24 mouse cellular contexts compared by ENCODE assay signal in the genomic region with DNA sequence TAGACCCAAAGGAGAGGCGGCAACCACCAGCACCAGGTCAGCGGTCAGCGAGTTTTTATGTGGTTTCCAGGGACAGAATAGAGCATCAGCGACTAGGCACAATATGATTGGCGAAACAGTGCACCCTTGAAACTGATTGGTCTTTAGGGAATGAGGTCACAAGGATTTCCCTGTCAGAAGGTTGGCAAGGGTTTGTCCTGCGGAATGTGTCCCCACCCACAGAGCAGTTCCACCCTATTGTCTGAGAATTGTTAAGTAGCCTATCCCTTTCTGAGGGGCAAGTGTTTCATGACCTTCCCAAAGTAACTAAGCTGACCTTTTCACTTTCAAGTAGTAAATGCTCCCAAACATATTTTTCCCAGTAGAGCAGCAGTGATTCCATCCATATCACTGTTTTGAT.
DNase-seq lines count a peak whose midpoint lies in the region; ATAC-seq and TF ChIP-seq lines count a peak whose summit lies in the region.
"Had no signal": no experiment of that assay in that cellular context is flagged by ENCODE, and none has a peak within 500 bp of the region (broad histone marks: within the 10 kb centered on the region; RNA-seq: fewer than 3 reads in every experiment).

No protein-coding gene starts in this region.

- 90% methylated on average over 6 of the region's 6 CpGs for WGBS in kidney, embryonic 14.5 days

- peak overlapping the region; percentile 28; the same call in 1 of the 2 replicates for H3K4me3 ChIP-seq in testis, adult 2 months (ENCODE audit: control insufficient read depth, low read depth, low read length)
- peak overlapping the region in 1 of 2 experiments; percentile 23; a peak in 2 of 4 replicates for H3K4me3 ChIP-seq in ES-E14 (ENCODE audit: insufficient read depth in 1 of 2, low read depth in 1 of 2, low read length in 2 of 2, poor library complexity in 1 of 2, severe bottlenecking in 1 of 2)
- H3K4me3 ChIP-seq in kidney, embryonic 14.5 days (ENCODE audit: low read length), result no peak overlapping the region
- H3K4me3 ChIP-seq: embryonic facial prominence, embryonic 10.5 days; embryonic facial prominence, embryonic 12.5 days; forebrain, embryonic 13.5 days; forebrain, embryonic 15.5 days had no signal

- no peak overlapping the region for H3K27ac ChIP-seq in testis, adult 2 months (ENCODE audit: control insufficient read depth, insufficient read depth, low read depth, low read length)
- no peak overlapping the region for H3K27ac ChIP-seq in ES-E14 (ENCODE audit: insufficient read depth, low read depth, low read length, poor library complexity, severe bottlenecking)
- no peak overlapping the region for H3K27ac ChIP-seq in kidney, embryonic 14.5 days (ENCODE audit: low read depth, low read length)
- H3K27ac ChIP-seq: embryonic facial prominence, embryonic 10.5 days; embryonic facial prominence, embryonic 12.5 days; forebrain, embryonic 13.5 days; forebrain, embryonic 15.5 days had no signal

- H3K9ac ChIP-seq in ES-E14 (ENCODE audit: insufficient read depth, low read depth, low read length, poor library complexity, severe bottlenecking), result no peak overlapping the region
- no peak overlapping the region for H3K9ac ChIP-seq in kidney, embryonic 14.5 days (ENCODE audit: low read depth, low read length)
- H3K9ac ChIP-seq: embryonic facial prominence, embryonic 12.5 days; forebrain, embryonic 13.5 days; forebrain, embryonic 15.5 days; forebrain, postnatal 0 days had no signal

- ATAC-seq in kidney, embryonic 14.5 days (ENCODE audit: low FRiP score, low TSS enrichment), result no peak
- ATAC-seq: activated CD4-positive, CD25-positive, alpha-beta regulatory T cell, adult 4 months; CD4-positive, CD25-positive, alpha-beta regulatory T cell, adult 4 months; forebrain, embryonic 13.5 days; forebrain, embryonic 15.5 days; forebrain, postnatal 0 days had no signal

- no peaks in the 10 kb centered on the region for H3K9me3 ChIP-seq in ES-E14 (ENCODE audit: control insufficient read depth, insufficient read depth, low read depth, low read length)
- no peaks in the 10 kb centered on the region for H3K9me3 ChIP-seq in kidney, embryonic 14.5 days (ENCODE audit: control insufficient read depth, low read length)
- H3K9me3 ChIP-seq: embryonic facial prominence, embryonic 10.5 days; embryonic facial prominence, embryonic 12.5 days; forebrain, embryonic 13.5 days; forebrain, embryonic 15.5 days had no signal

- no peak for TF ChIP-seq POLR2A in testis, adult 2 months (IDR thresholded peaks at IDR 0.05; ENCODE audit: control insufficient read depth, low read depth, low read length)

- H3K27me3 ChIP-seq in testis, adult 2 months (ENCODE audit: control insufficient read depth, insufficient read depth, low read length), result no peaks in the 10 kb centered on the region
- H3K27me3 ChIP-seq in kidney, embryonic 14.5 days (ENCODE audit: control insufficient read depth, insufficient read depth, low read length), result no peaks in the 10 kb centered on the region
- H3K27me3 ChIP-seq: CH12.LX; embryonic facial prominence, embryonic 12.5 days; forebrain, embryonic 13.5 days; forebrain, embryonic 15.5 days had no signal

- TF ChIP-seq CTCF in testis, adult 2 months (IDR thresholded peaks at IDR 0.05; ENCODE audit: control insufficient read depth, insufficient read depth, insufficient replicate concordance, low read depth, low read length), result no peak

- H3K4me1 ChIP-seq in testis, adult 2 months (ENCODE audit: control insufficient read depth, insufficient read depth, low read length), result no peaks in the 10 kb centered on the region
- peaks cover 0 to 2% of the 10 kb centered on the region in 2 experiments; a peak in 1 of 4 replicates for H3K4me1 ChIP-seq in ES-E14 (ENCODE audit: control insufficient read depth in 2 of 2, insufficient read depth in 2 of 2, low read length in 2 of 2, poor library complexity in 1 of 2)
- no peaks in the 10 kb centered on the region for H3K4me1 ChIP-seq in kidney, embryonic 14.5 days (ENCODE audit: control insufficient read depth, insufficient read depth, low read length)
- H3K4me1 ChIP-seq: forebrain, embryonic 13.5 days; forebrain, embryonic 15.5 days had no signal

- in situ Hi-C loops in ES-E14 (cut with MboI; ENCODE audit: low sequenced_read_pairs in 2 of 2, unreplicated experiment in 2 of 2), result no loop called here

- H3K4me2 ChIP-seq in kidney, embryonic 14.5 days (replicated peaks; ENCODE audit: low read depth, low read length), result no peak overlapping the region
- H3K4me2 ChIP-seq: embryonic facial prominence, embryonic 12.5 days; forebrain, embryonic 13.5 days; forebrain, embryonic 15.5 days had no signal

- no peaks in the 10 kb centered on the region for H3K36me3 ChIP-seq in testis, adult 2 months (ENCODE audit: control insufficient read depth, insufficient read depth, low read length)
- no peaks in the 10 kb centered on the region for H3K36me3 ChIP-seq in ES-E14 (ENCODE audit: control insufficient read depth, insufficient read depth, low read length, poor library complexity, severe bottlenecking)
- no peaks in the 10 kb centered on the region for H3K36me3 ChIP-seq in kidney, embryonic 14.5 days (ENCODE audit: control insufficient read depth, insufficient read depth, low read length)
- H3K36me3 ChIP-seq: embryonic facial prominence, embryonic 10.5 days; embryonic facial prominence, embryonic 12.5 days; forebrain, embryonic 15.5 days had no signal

- DNase-seq in testis, postnatal 14 days (ENCODE audit: low spot score), result no peak
- DNase-seq in ES-E14 (ENCODE audit: low read depth, low spot score), result peak; percentile 25
- peak; percentile 7 for DNase-seq in WW6 (ENCODE audit: low read depth, low spot score)
- DNase-seq in ovary, postnatal 36 days (ENCODE audit: low spot score), result no peak
- no peak for DNase-seq in gastrocnemius, postnatal 25 days
- DNase-seq: adrenal gland, adult 8-10 months; adrenal gland, postnatal 14 days; adrenal gland, postnatal 36 days; B cell, adult 2 months; cerebellum, adult 11-12 months; cerebellum, adult 2 months; cerebellum, adult 9-10 months; cerebellum, postnatal 10 days; cerebellum, postnatal 25 days; forebrain, postnatal 0 days had no signal

TF ChIP-seq in ES-E14, 5 proteins besides CTCF, POLR2A, EP300 and RAD21:
- TF ChIP-seq HCFC1 (IDR thresholded peaks at IDR 0.05; ENCODE audit: borderline replicate concordance, insufficient read depth, low read length) (0 out of 2 replicates have a peak, but pooled peaks have one; percentile 34), CHD2 (IDR thresholded peaks at IDR 0.05; ENCODE audit: low read depth, low read length) (no peak)

Comparison
In these comparisons a context has a peak if more than half of its experiments do, and no peak if none do; other contexts are left out.
1. DNase-seq: peak in ES-E14 (single experiment) and WW6 (single experiment); none in testis, postnatal 14 days (single experiment), ovary, postnatal 36 days (single experiment) and gastrocnemius, postnatal 25 days (single experiment).